Mouse (Mus musculus): ENCODE results near the gene Panx3.

DNA sequence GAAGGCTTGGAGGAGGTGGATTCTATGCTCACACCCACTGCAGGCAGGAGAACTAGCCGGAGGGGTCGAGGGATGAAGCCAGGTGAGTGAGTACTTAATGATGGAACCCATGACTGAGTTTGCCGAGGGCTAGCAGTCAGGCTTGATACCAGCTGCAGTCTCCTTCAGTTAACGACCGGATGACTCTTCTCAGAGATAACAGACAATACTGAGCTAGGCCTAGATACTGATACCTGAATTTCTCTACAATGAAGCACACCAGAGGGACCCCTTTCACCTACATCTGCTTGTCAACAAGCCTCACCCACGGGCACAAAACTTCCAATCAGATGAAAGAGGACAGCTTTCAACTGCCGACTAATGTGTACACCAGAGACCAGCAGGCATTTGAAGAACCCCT lies 3.0 kb downstream of the Panx3 start:
- no peak for TF ChIP-seq CTCF (IDR thresholded peaks at IDR 0.05)
- TF ChIP-seq POLR2A (IDR thresholded peaks at IDR 0.05; ENCODE audit: insufficient read depth, low read depth, low read length): no peak
- no peak for TF ChIP-seq EP300 (IDR thresholded peaks at IDR 0.05; ENCODE audit: insufficient read depth, low read depth, low read length)

Data from heart, adult 2 months (tissue).